Mouse (Mus musculus) cerebellum, adult 9-11 months (tissue): Measurements from ENCODE around the gene Gtf3c2.
"Not testable (repeated sequence)": the region's sequence is repeated elsewhere in the genome, so short reads cannot be mapped to it uniquely, and the experiment has no call there.

Experiments used
- DNase-seq: peaks from one replicate; pipeline ENCODE4 v3.0.0; 2022

The Gtf3c2 gene

GRCm38 (mm10) chr5:31179766-31180630, at the start of gene Gtf3c2, which contains the start of gene Gm29609:
Gtf3c2 (minus strand) TSS chr5:31180144.
Gm29609 (minus strand) TSS chr5:31179911.
- peak; percentile 98 for DNase-seq

GRCm38 (mm10) chr5:31226641-31227040, 46.7 kb upstream of the Gtf3c2 start:
- DNase-seq = no peak

GRCm38 (mm10) chr5:31222696-31223095, 42.8 kb upstream of the Gtf3c2 start:
- DNase-seq = no peak

GRCm38 (mm10) chr5:31221304-31221945, 41.5 kb upstream of the Gtf3c2 start:
- no peak for DNase-seq

GRCm38 (mm10) chr5:31220448-31221303, 40.7 kb upstream of the Gtf3c2 start, which contains the start of gene Ppm1g:
Ppm1g (minus strand) TSS chr5:31220687.
- peak; percentile 95 for DNase-seq

- DNase-seq = no peak
Observed at GRCm38 (mm10) chr5:31219911-31220447, 40.0 kb upstream of the Gtf3c2 start.

GRCm38 (mm10) chr5:31219474-31219873, 39.5 kb upstream of the Gtf3c2 start:
- DNase-seq = no peak

GRCm38 (mm10) chr5:31219070-31219469, 39.1 kb upstream of the Gtf3c2 start:
- DNase-seq = no peak

- no peak for DNase-seq
Observed at GRCm38 (mm10) chr5:31218294-31218693, 38.4 kb upstream of the Gtf3c2 start.

- DNase-seq = not testable (repeated sequence)
Observed at GRCm38 (mm10) chr5:31216554-31216953, 36.6 kb upstream of the Gtf3c2 start.

- no peak for DNase-seq
Observed at GRCm38 (mm10) chr5:31204421-31204820, 24.5 kb upstream of the Gtf3c2 start.

GRCm38 (mm10) chr5:31203866-31204265, 23.9 kb upstream of the Gtf3c2 start:
- DNase-seq = no peak

GRCm38 (mm10) chr5:31202933-31203332, 23.0 kb upstream of the Gtf3c2 start:
- peak; percentile 68 for DNase-seq

- peak; percentile 99 for DNase-seq
Observed at GRCm38 (mm10) chr5:31201742-31202590, 22.0 kb upstream of the Gtf3c2 start, which contains the start of gene Zfp513. Zfp513 (minus strand) TSS chr5:31202303.

- DNase-seq = no peak
Observed at GRCm38 (mm10) chr5:31201042-31201741, 21.2 kb upstream of the Gtf3c2 start.

GRCm38 (mm10) chr5:31200327-31200768, 20.4 kb upstream of the Gtf3c2 start:
- peak; percentile 68 for DNase-seq

- DNase-seq = peak; percentile 57
Observed at GRCm38 (mm10) chr5:31199893-31200292, 19.9 kb upstream of the Gtf3c2 start.

- no peak for DNase-seq
Observed at GRCm38 (mm10) chr5:31199321-31199892, 19.5 kb upstream of the Gtf3c2 start.

GRCm38 (mm10) chr5:31198616-31199320, 18.8 kb upstream of the Gtf3c2 start:
- DNase-seq = no peak

- peak; percentile 38 for DNase-seq
Observed at GRCm38 (mm10) chr5:31198170-31198569, 18.2 kb upstream of the Gtf3c2 start.
